Comparison of ENCODE assay signal across 23 mouse cellular contexts in the genomic region with DNA sequence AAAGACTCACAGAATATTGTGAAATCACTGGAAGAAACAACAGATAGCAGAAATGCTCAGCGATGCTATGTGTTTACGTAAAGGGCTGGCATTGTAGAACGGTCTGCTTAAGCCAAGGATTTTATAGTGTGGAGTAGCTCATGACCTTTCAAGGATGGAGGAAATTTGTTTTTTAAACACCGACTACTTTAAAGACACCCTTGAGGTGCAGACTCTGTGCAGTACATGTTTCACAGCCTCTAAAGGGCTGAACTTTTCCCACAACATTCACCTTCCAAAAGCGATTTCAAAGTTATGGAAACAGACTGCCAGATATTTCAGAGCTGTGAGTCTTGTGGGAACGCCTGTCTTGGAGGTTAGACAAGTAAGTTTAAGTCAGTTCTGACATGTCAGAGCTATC. TPM values are rescaled to one million over a fixed set of nuclear protein-coding genes. Genes with fewer than 3 reads are reported as not detected.
DNase-seq lines count a peak whose midpoint lies in the region; ATAC-seq and TF ChIP-seq lines count a peak whose summit lies in the region.
"Had no signal": no experiment of that assay in that cellular context is flagged by ENCODE, and none has a peak within 500 bp of the region (broad histone marks: within the 10 kb centered on the region; RNA-seq: fewer than 3 reads in every experiment).

No protein-coding gene starts in this region.

- no peaks in the 10 kb centered on the region for H3K9me3 ChIP-seq in limb, embryonic 13.5 days
- H3K9me3 ChIP-seq in limb, embryonic 10.5 days (replicated peaks), result no peaks in the 10 kb centered on the region
- no peaks in the 10 kb centered on the region for H3K9me3 ChIP-seq in limb, embryonic 14.5 days (ENCODE audit: control insufficient read depth, low read length)
- H3K9me3 ChIP-seq in forebrain, embryonic 11.5 days (ENCODE audit: control insufficient read depth, low read length), result no peaks in the 10 kb centered on the region
- H3K9me3 ChIP-seq: G1E had no signal

- peak; percentile 54; the same call in 1 of the 2 replicates for ATAC-seq in limb, embryonic 13.5 days (ENCODE audit: low FRiP score, low read depth)
- peak; percentile 44; the same call in 1 of the 2 replicates for ATAC-seq in limb, embryonic 14.5 days (ENCODE audit: low FRiP score, low read depth)
- ATAC-seq in frontal cortex, adult (ENCODE audit: low TSS enrichment), result no peak
- ATAC-seq in forebrain, embryonic 11.5 days (replicated peaks; ENCODE audit: low FRiP score), result no peak
- ATAC-seq: activated CD4-positive, CD25-positive, alpha-beta regulatory T cell, adult 4 months; CD4-positive, CD25-positive, alpha-beta regulatory T cell, adult 4 months; Patski had no signal

- H3K4me2 ChIP-seq in limb, embryonic 13.5 days (replicated peaks), result no peak overlapping the region
- H3K4me2 ChIP-seq in limb, embryonic 14.5 days (replicated peaks; ENCODE audit: low read depth, low read length, severe bottlenecking), result no peak overlapping the region
- no peak overlapping the region for H3K4me2 ChIP-seq in forebrain, embryonic 11.5 days (ENCODE audit: low read depth, low read length, severe bottlenecking)

- no peak for DNase-seq in limb, embryonic 10.5 days (ENCODE audit: low spot score)
- DNase-seq in NIH3T3 (ENCODE audit: low read depth), result peak; percentile 15
- DNase-seq in limb, embryonic 14.5 days (ENCODE audit: low spot score), result peak; percentile 54
- no peak for DNase-seq in c-Kit-positive CD71-positive TER-119-positive erythroid progenitor cells, embryonic 14.5 days (ENCODE audit: low spot score)
- DNase-seq in forebrain, embryonic 11.5 days (ENCODE audit: low spot score), result no peak
- DNase-seq: adrenal gland, adult 2 months; adrenal gland, adult 8-10 months; adrenal gland, postnatal 10 days; adrenal gland, postnatal 14 days; adrenal gland, postnatal 25 days; adrenal gland, postnatal 36 days; B cell, adult 2 months; cerebellum, adult 11 months; cerebellum, adult 11-12 months; cerebellum, adult 18-20 months; cerebellum, adult 2 months had no signal

- no peak for TF ChIP-seq CTCF in embryonic fibroblast, embryonic 13.5 days (IDR thresholded peaks at IDR 0.05; ENCODE audit: borderline replicate concordance, insufficient read depth, low read length)

- no peaks in the 10 kb centered on the region for H3K27me3 ChIP-seq in limb, embryonic 13.5 days
- H3K27me3 ChIP-seq in limb, embryonic 10.5 days (ENCODE audit: low read depth, poor library complexity, severe bottlenecking), result no peaks in the 10 kb centered on the region
- no peaks in the 10 kb centered on the region for H3K27me3 ChIP-seq in limb, embryonic 14.5 days (ENCODE audit: control insufficient read depth, insufficient read depth, low read length)
- no peaks in the 10 kb centered on the region for H3K27me3 ChIP-seq in forebrain, embryonic 11.5 days (ENCODE audit: control insufficient read depth, insufficient read depth, low read length)
- H3K27me3 ChIP-seq: Patski had no signal

- no peak overlapping the region for H3K4me3 ChIP-seq in limb, embryonic 13.5 days
- H3K4me3 ChIP-seq in limb, embryonic 10.5 days, result no peak overlapping the region
- H3K4me3 ChIP-seq in embryonic fibroblast, embryonic 13.5 days (ENCODE audit: insufficient read depth, low read length), result no peak overlapping the region
- H3K4me3 ChIP-seq in limb, embryonic 14.5 days (replicated peaks; ENCODE audit: low read length), result no peak overlapping the region
- no peak overlapping the region for H3K4me3 ChIP-seq in forebrain, embryonic 11.5 days (ENCODE audit: low read depth, low read length)

- TF ChIP-seq POLR2A in embryonic fibroblast, embryonic 13.5 days (IDR thresholded peaks at IDR 0.05; ENCODE audit: low read depth, low read length), result no peak
- no peak for TF ChIP-seq POLR2A in limb, embryonic 14.5 days (IDR thresholded peaks at IDR 0.05; ENCODE audit: borderline replicate concordance, extremely low read depth, insufficient read depth, insufficient read length)

- no peaks in the 10 kb centered on the region for H3K4me1 ChIP-seq in limb, embryonic 13.5 days
- H3K4me1 ChIP-seq in limb, embryonic 10.5 days, result no peaks in the 10 kb centered on the region
- H3K4me1 ChIP-seq in embryonic fibroblast, embryonic 13.5 days (ENCODE audit: control insufficient read depth, insufficient read depth, low read length), result no peaks in the 10 kb centered on the region; the same call in 1 of the 2 replicates
- no peaks in the 10 kb centered on the region for H3K4me1 ChIP-seq in limb, embryonic 14.5 days (ENCODE audit: control insufficient read depth, insufficient read depth, low read length)
- no peaks in the 10 kb centered on the region for H3K4me1 ChIP-seq in forebrain, embryonic 11.5 days (replicated peaks; ENCODE audit: control insufficient read depth, insufficient read depth, low read length)

- WGBS in limb, embryonic 13.5 days, result 57% methylated on average over 6 of the region's 6 CpGs
- WGBS in limb, embryonic 10.5 days, result 90% methylated on average over 6 of the region's 6 CpGs
- 59% methylated on average over 6 of the region's 6 CpGs for WGBS in limb, embryonic 14.5 days
- WGBS in forebrain, embryonic 11.5 days, result 92% methylated on average over 6 of the region's 6 CpGs

- no peaks in the 10 kb centered on the region for H3K36me3 ChIP-seq in limb, embryonic 13.5 days
- no peaks in the 10 kb centered on the region for H3K36me3 ChIP-seq in limb, embryonic 10.5 days
- H3K36me3 ChIP-seq in limb, embryonic 14.5 days (ENCODE audit: control insufficient read depth, insufficient read depth, low read length), result 0 out of 2 replicates have a peak, but pooled peaks cover 3% of the 10 kb centered on the region
- H3K36me3 ChIP-seq in forebrain, embryonic 11.5 days (ENCODE audit: control insufficient read depth, insufficient read depth, low read length), result no peaks in the 10 kb centered on the region
- H3K36me3 ChIP-seq: G1E had no signal

- H3K9ac ChIP-seq in limb, embryonic 13.5 days, result no peak overlapping the region
- no peak overlapping the region for H3K9ac ChIP-seq in limb, embryonic 14.5 days (ENCODE audit: low read depth, low read length, severe bottlenecking)
- no peak overlapping the region for H3K9ac ChIP-seq in forebrain, embryonic 11.5 days (ENCODE audit: low read length)

- no peak overlapping the region for H3K27ac ChIP-seq in limb, embryonic 13.5 days
- H3K27ac ChIP-seq in limb, embryonic 10.5 days, result no peak overlapping the region
- peak overlapping the region; percentile 5; the same call in 1 of the 2 replicates for H3K27ac ChIP-seq in embryonic fibroblast, embryonic 13.5 days (ENCODE audit: insufficient read depth, low read length)
- H3K27ac ChIP-seq in limb, embryonic 14.5 days (replicated peaks; ENCODE audit: low read depth, low read length), result no peak overlapping the region
- H3K27ac ChIP-seq in forebrain, embryonic 11.5 days (ENCODE audit: low read depth, low read length), result no peak overlapping the region

RNA-seq across cellular contexts. Expression of gene Saxo2, which starts 57.4 kb away (rescaled TPM):
- 6.7 and 7.0 TPM in 2 replicates for polyA plus RNA-seq in limb, embryonic 13.5 days (2015; fragmentation: Nextera tagmentation; extraction: Ambion mirVana)
- 5.3 and 5.5 TPM in 2 replicates for polyA plus RNA-seq in limb, embryonic 10.5 days (2016; fragmentation: Nextera tagmentation; extraction: Ambion mirVana)
- polyA plus RNA-seq in embryonic fibroblast, embryonic 13.5 days (2011; ENCODE audit: insufficient read length, low read depth, missing spikeins), result 2.0 and 2.9 TPM in 2 replicates
- polyA plus RNA-seq in limb, embryonic 14.5 days (2012; rRNA removed), result 3.9 and 4.4 TPM in 2 replicates
- polyA plus RNA-seq in limb, embryonic 14.5 days (2014; fragmentation: Nextera tagmentation; extraction: Ambion mirVana), result 7.0 and 9.1 TPM in 2 replicates
- 6.4 and 7.8 TPM in 2 replicates for polyA plus RNA-seq in forebrain, embryonic 11.5 days (2014; fragmentation: Nextera tagmentation; extraction: Ambion mirVana)
- polyA plus RNA-seq: activated CD4-positive, CD25-positive, alpha-beta regulatory T cell, adult 4 months; CD4-positive, CD25-positive, alpha-beta regulatory T cell, adult 4 months had no signal

RNA-seq across cellular contexts. Expression of gene Efl1, which starts 57.5 kb away (rescaled TPM):
- 24.2 and 26.0 TPM in 2 replicates for polyA plus RNA-seq in limb, embryonic 13.5 days (2015; fragmentation: Nextera tagmentation; extraction: Ambion mirVana)
- polyA plus RNA-seq in limb, embryonic 10.5 days (2016; fragmentation: Nextera tagmentation; extraction: Ambion mirVana), result 24.0 and 25.8 TPM in 2 replicates
- 21.2 and 24.0 TPM in 2 replicates for polyA plus RNA-seq in embryonic fibroblast, embryonic 13.5 days (2011; ENCODE audit: insufficient read length, low read depth, missing spikeins)
- polyA plus RNA-seq in limb, embryonic 14.5 days (2012; rRNA removed), result 8.4 and 10.2 TPM in 2 replicates
- polyA plus RNA-seq in limb, embryonic 14.5 days (2014; fragmentation: Nextera tagmentation; extraction: Ambion mirVana), result 24.4 and 27.6 TPM in 2 replicates
- 18.6 and 21.1 TPM in 2 replicates for polyA plus RNA-seq in forebrain, embryonic 11.5 days (2014; fragmentation: Nextera tagmentation; extraction: Ambion mirVana)

Comparison
In these comparisons a context has a peak if more than half of its experiments do, and no peak if none do; other contexts are left out.
1. DNase-seq: peak in NIH3T3 (single experiment) and limb, embryonic 14.5 days (single experiment); none in limb, embryonic 10.5 days (single experiment), c-Kit-positive CD71-positive TER-119-positive erythroid progenitor cells, embryonic 14.5 days (single experiment) and forebrain, embryonic 11.5 days (single experiment).
2. ATAC-seq: peak in limb, embryonic 13.5 days (single experiment) and limb, embryonic 14.5 days (single experiment); none in frontal cortex, adult (single experiment) and forebrain, embryonic 11.5 days (single experiment).